Mouse (Mus musculus) forebrain, embryonic 11.5 days (tissue): ENCODE measurements around the gene Plrg1. TPM values are rescaled to one million over a fixed set of nuclear protein-coding genes. Genes with fewer than 3 reads are reported as not detected.

Experiments used
- ATAC-seq: fragments of 200-750 bp; cut with Nextera tagmentation; replicated peaks from 2 replicates; pipeline ENCODE4 v1.8.0; 2017; ENCODE audit warnings: moderate TSS enrichment; ENCODE audit not compliant: low FRiP score
- DNase-seq: peaks from one replicate; pipeline ENCODE4 v3.0.0-alpha.2; 2017; ENCODE audit warnings: low spot score
- H3K27ac ChIP-seq: fragments of 300-500 bp; sonication (generic); 2 replicates; pipeline ENCODE4 v1.5.1; 2014; ENCODE audit warnings: low read depth, low read length
- H3K27me3 ChIP-seq: fragments of 300-500 bp; sonication (generic); 2 replicates; pipeline ENCODE4 v1.6.1; 2014; ENCODE audit warnings: mild to moderate bottlenecking, low read length, mixed read lengths; ENCODE audit not compliant: control insufficient read depth, insufficient read depth
- H3K36me3 ChIP-seq: fragments of 300-500 bp; sonication (generic); 2 replicates; pipeline ENCODE4 v1.6.1; 2014; ENCODE audit warnings: mild to moderate bottlenecking, low read length, moderate library complexity, mixed read lengths; ENCODE audit not compliant: control insufficient read depth, insufficient read depth
- H3K4me1 ChIP-seq: fragments of 300-500 bp; sonication (generic); replicated peaks from 2 replicates; pipeline ENCODE4 v1.6.1; 2014; ENCODE audit warnings: low read length, mixed read lengths; ENCODE audit not compliant: control insufficient read depth, insufficient read depth
- H3K4me2 ChIP-seq: fragments of 300-500 bp; sonication (generic); 2 replicates; pipeline ENCODE4 v1.6.1; 2014; ENCODE audit warnings: low read depth, mild to moderate bottlenecking, low read length, moderate library complexity, mixed read lengths; ENCODE audit not compliant: severe bottlenecking
- H3K4me3 ChIP-seq: fragments of 300-500 bp; sonication (generic); 2 replicates; pipeline ENCODE4 v1.5.1; 2014; ENCODE audit warnings: low read depth, low read length
- H3K9ac ChIP-seq: fragments of 300-500 bp; sonication (generic); 2 replicates; pipeline ENCODE4 v1.6.1; 2014; ENCODE audit warnings: low read length
- H3K9me3 ChIP-seq: fragments of 300-500 bp; sonication (generic); 2 replicates; pipeline ENCODE4 v1.6.1; 2016; ENCODE audit warnings: low read length, mixed read lengths; ENCODE audit not compliant: control insufficient read depth
- WGBS: fragments of 180-500 bp; shearing (Covaris S2); extraction: QIAGEN DNeasy Blood & Tissue Kit; methylation state at CpG from one replicate; pipeline ENCODE4 v1.1.7; 2014; 5-methylcytosine and 5-hydroxymethylcytosine counted together
- polyA plus RNA-seq: library from polyadenylated mRNA; unstranded; fragments of >200 nt; fragmentation: Nextera tagmentation; extraction: Ambion mirVana; gene quantifications from 2 replicates; pipeline ENCODE4 v1.2.1, GENCODE M21; 2014

The Plrg1 gene
- polyA plus RNA-seq, 1 experiment from 2014 or later: 129 TPM

DNA sequence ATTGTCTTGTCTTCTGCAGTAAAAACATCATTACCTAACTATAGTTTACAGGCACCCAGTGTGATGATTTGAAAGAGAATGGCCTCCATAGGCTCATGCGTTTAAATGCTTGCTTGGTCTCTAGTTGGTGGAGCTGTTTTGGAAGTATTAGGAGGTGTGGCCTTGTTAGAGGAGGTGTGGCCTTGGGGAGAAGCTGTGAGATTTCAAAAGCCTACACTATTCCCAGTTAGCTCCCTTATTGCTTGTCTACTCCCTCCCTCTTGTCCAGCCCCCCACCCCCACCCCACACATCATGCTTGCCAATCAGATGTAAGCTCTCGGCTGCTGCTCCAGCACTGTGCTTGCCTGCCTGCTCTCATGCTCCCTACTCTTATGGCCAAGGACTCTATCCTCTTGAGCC is 1.7 kb downstream of the Plrg1 start:
- 92% methylated on average over 2 of the region's 2 CpGs for WGBS
- Histone ChIP-seq H3K36me3 (peaks cover 3% of the 10 kb centered on the region; the same call in 1 of the 2 replicates), H3K4me3 (no peak overlapping the region)

DNA sequence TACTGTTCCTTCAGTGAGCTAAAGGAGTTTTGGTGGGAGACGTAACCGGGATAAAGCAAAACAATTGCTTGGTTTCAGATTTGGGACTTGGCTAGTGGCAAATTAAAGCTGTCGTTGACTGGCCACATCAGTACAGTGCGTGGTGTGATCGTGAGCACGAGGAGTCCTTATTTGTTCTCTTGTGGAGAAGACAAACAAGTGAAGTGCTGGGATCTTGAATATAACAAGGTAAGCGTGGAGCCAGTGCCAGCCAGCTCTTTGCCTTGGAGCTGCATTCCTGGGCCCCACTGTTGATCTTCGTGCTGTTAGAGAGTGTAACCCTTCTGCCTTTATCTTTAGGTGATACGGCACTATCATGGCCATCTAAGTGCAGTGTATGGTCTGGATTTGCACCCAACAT is 12.6 kb downstream of the Plrg1 start:
- no peak overlapping the region for H3K9ac ChIP-seq
- H3K4me3 ChIP-seq: no peak overlapping the region
- 96% methylated on average over 9 of the region's 9 CpGs for WGBS
- H3K27ac ChIP-seq: no peak overlapping the region
- H3K4me2 ChIP-seq: no peak overlapping the region
- H3K4me1 ChIP-seq: no peaks in the 10 kb centered on the region
- no peaks in the 10 kb centered on the region for H3K9me3 ChIP-seq
- peaks cover 17% of the 10 kb centered on the region for H3K36me3 ChIP-seq
- no peak for DNase-seq
- no peaks in the 10 kb centered on the region for H3K27me3 ChIP-seq
- ATAC-seq: no peak

More for the DNA sequence above, 1.7 kb downstream of the Plrg1 start:
- Histone ChIP-seq H3K27ac (no peak overlapping the region), H3K27me3 (no peaks in the 10 kb centered on the region), H3K4me1 (peaks cover 3% of the 10 kb centered on the region; the same call in 1 of the 2 replicates), H3K9me3 (no peaks in the 10 kb centered on the region), H3K9ac (no peak overlapping the region), H3K4me2 (no peak overlapping the region)
- ATAC-seq (no peak), DNase-seq (no peak)

DNA sequence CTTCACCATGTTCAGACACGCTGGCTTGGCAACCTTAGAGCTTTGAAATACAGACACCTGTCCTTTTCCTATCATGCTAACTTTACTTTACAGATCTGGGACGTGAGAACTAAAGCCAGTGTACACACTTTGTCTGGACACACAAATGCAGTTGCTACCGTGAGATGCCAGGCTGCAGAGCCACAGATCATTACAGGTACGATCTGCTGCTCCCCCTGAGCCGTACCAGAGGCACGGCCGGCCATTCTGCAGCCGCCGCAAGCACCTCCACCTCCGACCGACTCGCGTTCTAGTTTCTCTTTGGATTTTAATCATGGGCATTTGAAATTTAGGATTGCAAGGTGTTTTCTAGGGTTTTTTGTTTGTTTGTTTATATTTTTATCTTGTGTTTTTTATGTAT is 13.5 kb downstream of the Plrg1 start:
- Histone ChIP-seq H3K36me3 (peaks cover 17% of the 10 kb centered on the region), H3K4me2 (no peak overlapping the region), H3K4me1 (no peaks in the 10 kb centered on the region), H3K4me3 (no peak overlapping the region), H3K27me3 (no peaks in the 10 kb centered on the region), H3K9me3 (no peaks in the 10 kb centered on the region), H3K9ac (no peak overlapping the region), H3K27ac (no peak overlapping the region)
- WGBS: 96% methylated on average over 13 of the region's 13 CpGs
- DNase-seq (no peak), ATAC-seq (no peak)

DNA sequence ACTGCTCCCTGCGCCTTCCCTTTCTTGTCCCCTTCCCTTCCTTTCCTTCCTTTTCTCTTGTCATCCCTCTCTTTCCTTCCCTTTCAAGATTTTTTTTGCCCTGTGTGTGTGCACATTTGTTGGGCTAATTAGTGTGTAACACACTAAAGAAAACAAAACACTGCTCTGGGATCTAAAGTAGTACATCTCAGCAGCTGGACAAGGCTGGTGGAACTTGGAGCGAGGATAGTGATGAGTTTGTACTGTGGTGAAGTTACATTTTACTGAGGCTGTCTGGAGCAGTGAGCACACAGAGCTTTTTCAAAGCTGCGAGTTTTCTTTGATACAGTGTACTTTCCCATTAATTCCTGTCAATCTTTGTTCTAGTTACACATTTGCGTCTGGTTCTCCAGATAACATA is 14.9 kb downstream of the Plrg1 start:
- H3K9ac ChIP-seq: no peak overlapping the region
- H3K4me2 ChIP-seq: no peak overlapping the region
- no peaks in the 10 kb centered on the region for H3K27me3 ChIP-seq
- DNase-seq (no peak), ATAC-seq (no peak)
- H3K9me3 ChIP-seq: no peaks in the 10 kb centered on the region
- peaks cover 17% of the 10 kb centered on the region for H3K36me3 ChIP-seq
- H3K27ac ChIP-seq: no peak overlapping the region
- WGBS: 91% methylated on average over 4 of the region's 4 CpGs
- no peaks in the 10 kb centered on the region for H3K4me1 ChIP-seq
- no peak overlapping the region for H3K4me3 ChIP-seq

DNA sequence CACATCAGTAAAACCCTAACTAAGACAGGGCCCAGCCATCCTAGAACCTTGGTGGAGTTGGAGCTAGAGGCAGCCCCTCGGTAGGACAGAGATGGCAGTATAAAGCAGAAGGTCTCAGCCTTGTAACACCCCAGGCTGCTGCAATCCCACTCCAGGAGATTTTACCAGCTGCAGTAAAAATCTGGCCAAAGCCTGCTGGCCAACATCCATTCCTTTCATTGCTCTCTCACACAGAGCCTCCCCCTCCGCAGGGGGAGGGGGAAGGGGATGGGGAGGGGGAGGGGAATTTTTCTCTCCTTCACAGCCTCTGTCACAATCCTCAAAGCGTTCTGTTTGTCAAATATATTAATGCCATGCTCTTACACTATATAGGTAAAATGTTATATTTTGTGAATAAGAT is 21.2 kb downstream of the Plrg1 start:
- no peak for DNase-seq
- Histone ChIP-seq H3K27ac (no peak overlapping the region), H3K4me1 (0 out of 2 replicates have a peak, but pooled peaks cover 2% of the 10 kb centered on the region), H3K36me3 (no peaks in the 10 kb centered on the region; the same call in 1 of the 2 replicates), H3K27me3 (no peaks in the 10 kb centered on the region), H3K9me3 (no peaks in the 10 kb centered on the region), H3K9ac (no peak overlapping the region), H3K4me3 (no peak overlapping the region), H3K4me2 (no peak overlapping the region)
- ATAC-seq: no peak
- 41% methylated on average over 3 of the region's 3 CpGs for WGBS

DNA sequence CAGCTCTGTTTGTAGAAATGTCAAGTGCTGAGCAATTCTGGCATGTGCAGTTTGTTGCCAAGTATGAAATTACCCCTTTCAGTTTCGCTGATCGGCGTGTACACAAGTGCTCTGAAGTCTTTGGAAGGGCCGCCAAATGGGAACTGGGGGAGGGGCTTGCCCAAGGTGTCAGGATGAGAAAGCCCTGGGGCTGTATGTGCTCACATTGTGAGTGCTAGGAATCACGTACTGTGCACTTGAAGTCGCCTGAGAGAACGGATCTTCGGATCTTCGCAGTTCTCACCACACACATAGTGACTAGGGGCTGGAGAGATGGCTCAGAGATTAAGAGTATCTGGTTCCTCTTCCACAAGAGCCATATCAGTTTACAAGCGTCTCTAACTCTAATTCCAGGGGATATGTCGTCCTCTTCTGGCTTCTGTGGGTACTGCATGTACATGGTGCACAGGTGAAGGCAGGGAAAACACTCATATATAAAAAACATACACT is 25.3 kb downstream of the Plrg1 start:
- H3K4me3 ChIP-seq: 0 out of 2 replicates have a peak overlapping the region, but pooled peaks have one; percentile 7
- H3K27ac ChIP-seq: no peak overlapping the region
- no peaks in the 10 kb centered on the region for H3K36me3 ChIP-seq
- DNase-seq: peak; percentile 69
- H3K4me1 ChIP-seq: 0 out of 2 replicates have a peak, but pooled peaks cover 2% of the 10 kb centered on the region
- H3K27me3 ChIP-seq: no peaks in the 10 kb centered on the region
- H3K9me3 ChIP-seq: no peaks in the 10 kb centered on the region
- H3K9ac ChIP-seq: no peak overlapping the region
- peak; percentile 77 for ATAC-seq
- WGBS: 8% methylated on average over 11 of the region's 11 CpGs
- peak overlapping the region; percentile 41 for H3K4me2 ChIP-seq

DNA sequence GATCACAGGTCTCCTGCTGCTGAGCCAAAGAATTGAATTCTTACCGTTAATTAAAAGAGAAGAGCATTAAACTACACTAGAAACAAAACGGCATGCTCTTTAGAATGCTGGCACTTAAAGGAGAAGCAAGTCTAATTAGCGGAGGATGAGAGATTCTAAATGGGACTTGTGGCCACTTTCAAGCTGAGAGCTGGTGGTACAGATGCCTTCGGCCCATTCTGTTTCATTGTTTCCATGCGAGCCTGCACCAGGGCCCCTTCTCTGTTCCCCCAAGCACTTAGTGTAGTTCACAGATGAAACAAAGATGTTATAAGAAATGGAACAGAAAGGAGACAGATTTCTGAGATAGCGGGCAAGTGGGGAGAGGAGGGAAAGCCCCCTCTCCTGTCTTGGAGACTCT is 42.3 kb downstream of the Plrg1 start:
- H3K9me3 ChIP-seq: no peaks in the 10 kb centered on the region
- H3K4me3 ChIP-seq: no peak overlapping the region
- ATAC-seq: peak; percentile 75
- no peak overlapping the region for H3K27ac ChIP-seq
- peak overlapping the region; percentile 45 for H3K4me2 ChIP-seq
- DNase-seq: no peak
- H3K36me3 ChIP-seq: no peaks in the 10 kb centered on the region
- peaks cover 38% of the 10 kb centered on the region for H3K27me3 ChIP-seq
- 0 out of 2 replicates have a peak overlapping the region, but pooled peaks have one; percentile 6 for H3K9ac ChIP-seq
- WGBS: 12% methylated on average over 6 of the region's 6 CpGs
- H3K4me1 ChIP-seq: peaks cover 9% of the 10 kb centered on the region; the same call in 1 of the 2 replicates

DNA sequence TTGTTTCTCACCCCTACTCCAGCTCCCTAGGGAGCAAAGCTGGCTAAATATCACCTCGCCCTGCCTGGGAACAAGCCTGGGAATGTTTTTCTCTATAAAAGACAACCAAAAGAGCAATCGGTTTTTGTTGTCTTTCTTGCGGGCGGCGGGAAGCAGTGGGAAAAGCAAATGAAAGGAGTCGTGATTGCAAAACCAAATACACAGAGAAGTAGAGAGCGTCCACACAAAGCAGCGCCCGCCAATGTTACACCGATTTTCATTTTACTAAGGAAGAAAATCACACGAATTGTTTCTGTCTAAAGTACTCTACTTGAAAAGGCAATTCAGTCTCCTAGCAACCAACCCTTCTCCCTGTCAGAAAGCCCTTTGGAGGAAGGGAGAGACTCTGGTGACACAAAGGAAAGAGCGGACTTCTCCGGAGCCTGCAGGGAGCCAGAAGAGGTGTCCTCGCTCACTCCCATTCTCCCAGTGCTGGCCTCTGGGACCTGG is 43.3 kb downstream of the Plrg1 start:
- Histone ChIP-seq H3K9me3 (no peaks in the 10 kb centered on the region), H3K4me3 (peak overlapping the region; percentile 4; the same call in 1 of the 2 replicates), H3K27me3 (peaks cover 38% of the 10 kb centered on the region), H3K4me2 (peak overlapping the region; percentile 45), H3K27ac (peak overlapping the region; percentile 31; the same call in 1 of the 2 replicates), H3K9ac (peak overlapping the region; percentile 43; the same call in 1 of the 2 replicates), H3K4me1 (peaks cover 9% of the 10 kb centered on the region; the same call in 1 of the 2 replicates), H3K36me3 (no peaks in the 10 kb centered on the region)
- DNase-seq (peak; percentile 61), ATAC-seq (peak; percentile 85)
- 3% methylated on average over 14 of the region's 14 CpGs for WGBS

DNA sequence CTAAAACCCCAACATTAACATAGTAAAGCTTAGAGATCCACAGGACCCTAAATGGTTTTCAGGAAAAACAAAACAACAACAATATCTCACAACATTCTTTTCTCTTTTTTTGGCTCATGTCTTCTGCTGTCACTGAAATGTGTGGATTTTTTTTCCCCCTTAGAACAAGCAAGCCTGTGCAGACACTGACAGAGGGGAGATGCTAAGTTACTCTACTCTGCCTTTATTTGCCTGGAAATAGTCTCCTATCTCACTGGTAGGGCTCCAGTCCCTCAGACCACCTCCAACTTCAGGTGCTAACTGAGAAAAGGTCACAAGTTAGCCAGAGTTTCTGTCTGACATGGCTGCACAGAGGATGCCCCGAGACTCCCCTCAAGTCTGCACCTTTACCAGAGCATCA is 43.8 kb downstream of the Plrg1 start:
- Histone ChIP-seq H3K9ac (no peak overlapping the region; the same call in 1 of the 2 replicates), H3K4me3 (no peak overlapping the region; the same call in 1 of the 2 replicates), H3K4me2 (peak overlapping the region; percentile 45; the same call in 1 of the 2 replicates), H3K9me3 (no peaks in the 10 kb centered on the region), H3K4me1 (peaks cover 9% of the 10 kb centered on the region; the same call in 1 of the 2 replicates), H3K36me3 (no peaks in the 10 kb centered on the region), H3K27me3 (peaks cover 38% of the 10 kb centered on the region), H3K27ac (no peak overlapping the region)
- ATAC-seq: no peak
- no peak for DNase-seq
- 84% methylated on average over 1 of the region's 1 CpGs for WGBS
